Comparison of ENCODE assay signal across 17 mouse cellular contexts in the genomic region with DNA sequence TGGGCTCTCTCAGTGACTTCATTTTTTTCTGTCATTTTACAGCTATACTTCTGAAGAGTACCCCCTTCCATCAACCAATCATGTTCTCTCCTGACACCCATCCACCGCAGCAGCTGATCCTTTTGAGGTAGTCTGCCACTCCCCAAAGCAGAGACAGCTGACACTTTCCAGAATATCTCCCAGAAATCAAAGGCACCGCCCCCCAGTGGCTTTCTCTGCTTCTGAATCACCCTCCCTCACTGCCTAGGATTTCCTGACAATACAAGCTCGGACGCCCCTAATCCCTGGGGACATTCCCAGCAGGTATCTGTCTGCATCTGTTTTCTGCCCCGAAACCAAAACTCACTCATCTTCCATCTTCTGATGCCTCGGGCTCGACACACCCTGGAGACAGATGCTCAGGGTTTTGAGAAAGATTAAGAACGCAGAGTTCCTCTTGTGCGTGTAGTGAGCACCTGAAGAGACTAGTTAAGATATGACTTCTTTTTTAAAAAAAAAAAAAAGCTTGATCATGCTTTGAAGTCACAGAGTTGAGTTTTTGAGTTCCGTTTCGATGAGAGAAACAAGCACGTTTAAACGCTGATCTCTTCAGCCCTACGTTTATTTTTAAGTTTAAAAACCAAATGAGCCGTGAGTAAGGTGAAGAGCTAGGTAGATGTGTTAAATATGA.
DNase-seq lines count a peak whose midpoint lies in the region; ATAC-seq and TF ChIP-seq lines count a peak whose summit lies in the region.
"Had no signal": no experiment of that assay in that cellular context is flagged by ENCODE, and none has a peak within 500 bp of the region (broad histone marks: within the 10 kb centered on the region; RNA-seq: fewer than 3 reads in every experiment).

No protein-coding gene starts in this region.

- H3K4me2 ChIP-seq in hindbrain, embryonic 16.5 days (ENCODE audit: low read length), result peak overlapping the region; percentile 27
- no peak overlapping the region for H3K4me2 ChIP-seq in hindbrain, embryonic 11.5 days (replicated peaks; ENCODE audit: low read depth, low read length)
- no peak overlapping the region for H3K4me2 ChIP-seq in kidney, embryonic 14.5 days (replicated peaks; ENCODE audit: low read depth, low read length)
- H3K4me2 ChIP-seq: embryonic facial prominence, embryonic 13.5 days; forebrain, embryonic 12.5 days; heart, embryonic 12.5 days; limb, embryonic 13.5 days had no signal

- H3K36me3 ChIP-seq in hindbrain, embryonic 16.5 days (ENCODE audit: control insufficient read depth, insufficient read depth, low read length), result no peaks in the 10 kb centered on the region
- no peaks in the 10 kb centered on the region for H3K36me3 ChIP-seq in hindbrain, embryonic 11.5 days (ENCODE audit: control insufficient read depth, insufficient read depth, low read length)
- H3K36me3 ChIP-seq in kidney, embryonic 14.5 days (ENCODE audit: control insufficient read depth, insufficient read depth, low read length), result no peaks in the 10 kb centered on the region
- H3K36me3 ChIP-seq: embryonic facial prominence, embryonic 13.5 days; forebrain, embryonic 12.5 days; heart, embryonic 12.5 days; limb, embryonic 13.5 days had no signal

- peaks cover 3% of the 10 kb centered on the region for H3K4me1 ChIP-seq in hindbrain, embryonic 16.5 days (ENCODE audit: control insufficient read depth, insufficient read depth, low read depth, low read length)
- H3K4me1 ChIP-seq in hindbrain, embryonic 11.5 days (replicated peaks; ENCODE audit: control insufficient read depth, insufficient read depth, low read length), result no peaks in the 10 kb centered on the region
- H3K4me1 ChIP-seq in kidney, embryonic 14.5 days (ENCODE audit: control insufficient read depth, insufficient read depth, low read length), result no peaks in the 10 kb centered on the region
- H3K4me1 ChIP-seq: embryonic facial prominence, embryonic 13.5 days; heart, embryonic 12.5 days had no signal

- WGBS in hindbrain, embryonic 16.5 days, result 36% methylated on average over 15 of the region's 15 CpGs
- 36% methylated on average over 15 of the region's 15 CpGs for WGBS in hindbrain, embryonic 11.5 days
- 54% methylated on average over 15 of the region's 15 CpGs for WGBS in kidney, embryonic 14.5 days

- no peak overlapping the region for H3K4me3 ChIP-seq in hindbrain, embryonic 16.5 days (ENCODE audit: low read length)
- no peak overlapping the region for H3K4me3 ChIP-seq in hindbrain, embryonic 11.5 days (ENCODE audit: low read depth, low read length)
- no peak overlapping the region for H3K4me3 ChIP-seq in kidney, embryonic 14.5 days (ENCODE audit: low read length)
- H3K4me3 ChIP-seq: embryonic facial prominence, embryonic 13.5 days; forebrain, embryonic 12.5 days; heart, embryonic 12.5 days; limb, embryonic 13.5 days; megakaryocyte, embryonic 14.5 days had no signal

- H3K9me3 ChIP-seq in hindbrain, embryonic 16.5 days (ENCODE audit: control insufficient read depth, low read length), result no peaks in the 10 kb centered on the region
- no peaks in the 10 kb centered on the region for H3K9me3 ChIP-seq in hindbrain, embryonic 11.5 days (ENCODE audit: control insufficient read depth, low read length)
- no peaks in the 10 kb centered on the region for H3K9me3 ChIP-seq in kidney, embryonic 14.5 days (ENCODE audit: control insufficient read depth, low read length)
- H3K9me3 ChIP-seq: forebrain, embryonic 12.5 days had no signal

- in situ Hi-C loops in Patski (cut with MboI; ENCODE audit: low pct_unique_long_range_greater_than_20kb), result no loop called here

- no peak overlapping the region for H3K9ac ChIP-seq in hindbrain, embryonic 16.5 days (ENCODE audit: low read depth, low read length)
- H3K9ac ChIP-seq in hindbrain, embryonic 11.5 days (ENCODE audit: low read depth, low read length), result no peak overlapping the region
- no peak overlapping the region for H3K9ac ChIP-seq in kidney, embryonic 14.5 days (ENCODE audit: low read depth, low read length)
- H3K9ac ChIP-seq: embryonic facial prominence, embryonic 13.5 days; forebrain, embryonic 12.5 days; heart, embryonic 12.5 days; limb, embryonic 13.5 days had no signal

- POLR2A ChIA-PET in Patski (lab: Charles Lee), result interaction anchor here (0.6 to 1.9 kb wide), 5 partner anchors 11 to 292 kb away, joined by 3 to 10 read pairs (median 3); no protein-coding TSS in a partner anchor

- intact Hi-C loops in gastrocnemius, postnatal 36 days (cut with DNase I), result no loop called here

- H3K27me3 ChIP-seq in hindbrain, embryonic 16.5 days (replicated peaks; ENCODE audit: control insufficient read depth, insufficient read depth, low read length), result no peaks in the 10 kb centered on the region
- H3K27me3 ChIP-seq in hindbrain, embryonic 11.5 days (ENCODE audit: control insufficient read depth, insufficient read depth, low read length), result no peaks in the 10 kb centered on the region
- H3K27me3 ChIP-seq in Patski, result no peaks in the 10 kb centered on the region
- no peaks in the 10 kb centered on the region for H3K27me3 ChIP-seq in kidney, embryonic 14.5 days (ENCODE audit: control insufficient read depth, insufficient read depth, low read length)
- H3K27me3 ChIP-seq: embryonic facial prominence, embryonic 13.5 days; forebrain, embryonic 12.5 days; heart, embryonic 12.5 days; limb, embryonic 13.5 days had no signal

- no peak for ATAC-seq in hindbrain, embryonic 16.5 days
- ATAC-seq in hindbrain, embryonic 11.5 days (ENCODE audit: low FRiP score), result no peak
- no peak for ATAC-seq in Patski
- ATAC-seq in kidney, embryonic 14.5 days (ENCODE audit: low FRiP score, low TSS enrichment), result no peak
- ATAC-seq: intestine, postnatal 0 days had no signal

- peak; percentile 19 for TF ChIP-seq CTCF in Patski (IDR thresholded peaks at IDR 0.05)

- no peak for DNase-seq in hindbrain, embryonic 11.5 days (ENCODE audit: low spot score)
- DNase-seq in A20 (ENCODE audit: low read depth, low spot score), result peak; percentile 37
- DNase-seq in Patski (ENCODE audit: low read depth, low spot score), result no peak
- peak; percentile 8 for DNase-seq in induced T-regulatory cell, adult 2 months (ENCODE audit: low read depth)
- no peak for DNase-seq in gastrocnemius, postnatal 36 days
- DNase-seq: adrenal gland, postnatal 10 days; cerebellum, adult 2 months; lung, postnatal 10 days had no signal

- H3K27ac ChIP-seq in hindbrain, embryonic 16.5 days (ENCODE audit: low read depth, low read length), result no peak overlapping the region
- H3K27ac ChIP-seq in hindbrain, embryonic 11.5 days (ENCODE audit: low read depth, low read length), result no peak overlapping the region
- H3K27ac ChIP-seq in kidney, embryonic 14.5 days (ENCODE audit: low read depth, low read length), result no peak overlapping the region
- H3K27ac ChIP-seq: embryonic facial prominence, embryonic 13.5 days; forebrain, embryonic 12.5 days; kidney, postnatal 0 days; limb, embryonic 13.5 days had no signal

- CTCF ChIA-PET in Patski (lab: Charles Lee), result interaction anchor here (0.6 to 1.7 kb wide), 6 partner anchors 10 to 292 kb away, joined by 3 to 4 read pairs (median 3); no protein-coding TSS in a partner anchor

Comparison
In these comparisons a context has a peak if more than half of its experiments do, and no peak if none do; other contexts are left out.
1. DNase-seq: peak in A20 (single experiment) and induced T-regulatory cell, adult 2 months (single experiment); none in hindbrain, embryonic 11.5 days (single experiment), Patski (single experiment) and gastrocnemius, postnatal 36 days (0 of 2).